Mouse (Mus musculus): Measurements from ENCODE around the gene Fhad1.
"Not testable (repeated sequence)": the region's sequence is repeated elsewhere in the genome, so short reads cannot be mapped to it uniquely, and the experiment has no call there.

DNA sequence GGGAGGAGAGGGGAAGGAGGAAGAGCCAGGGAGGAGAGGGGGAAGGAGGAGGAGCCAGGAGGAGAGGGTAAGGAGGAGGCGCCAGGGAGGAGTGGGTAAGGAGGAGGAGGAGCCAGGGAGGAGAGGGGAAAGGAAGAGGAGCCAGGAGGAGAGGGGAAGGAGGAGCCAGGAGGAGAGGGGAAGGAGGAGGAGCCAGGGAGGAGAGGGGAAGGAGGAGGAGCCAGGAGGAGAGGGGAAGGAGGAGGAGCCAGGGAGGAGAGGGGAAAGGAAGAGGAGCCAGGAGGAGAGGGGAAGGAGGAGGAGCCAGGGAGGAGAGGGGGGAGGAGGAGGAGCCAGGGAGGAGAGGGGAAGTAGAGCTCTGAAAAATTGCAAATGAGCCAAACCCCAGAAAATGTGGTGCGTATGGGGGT lies 20.8 kb downstream of the Fhad1 start:
- TF ChIP-seq SIN3A (IDR thresholded peaks at IDR 0.05; ENCODE audit: low read length); CTCF (conservative IDR thresholded peaks at IDR 0.05 in 1 of 2, IDR thresholded peaks at IDR 0.05 in 1 of 2; ENCODE audit: low read depth in 2 of 2, low read length in 2 of 2); EP300 (IDR thresholded peaks at IDR 0.05; ENCODE audit: low read length): not testable (repeated sequence)
